Mouse (Mus musculus): ENCODE measurements around the gene Sfpq.

Gene Sfpq

DNA sequence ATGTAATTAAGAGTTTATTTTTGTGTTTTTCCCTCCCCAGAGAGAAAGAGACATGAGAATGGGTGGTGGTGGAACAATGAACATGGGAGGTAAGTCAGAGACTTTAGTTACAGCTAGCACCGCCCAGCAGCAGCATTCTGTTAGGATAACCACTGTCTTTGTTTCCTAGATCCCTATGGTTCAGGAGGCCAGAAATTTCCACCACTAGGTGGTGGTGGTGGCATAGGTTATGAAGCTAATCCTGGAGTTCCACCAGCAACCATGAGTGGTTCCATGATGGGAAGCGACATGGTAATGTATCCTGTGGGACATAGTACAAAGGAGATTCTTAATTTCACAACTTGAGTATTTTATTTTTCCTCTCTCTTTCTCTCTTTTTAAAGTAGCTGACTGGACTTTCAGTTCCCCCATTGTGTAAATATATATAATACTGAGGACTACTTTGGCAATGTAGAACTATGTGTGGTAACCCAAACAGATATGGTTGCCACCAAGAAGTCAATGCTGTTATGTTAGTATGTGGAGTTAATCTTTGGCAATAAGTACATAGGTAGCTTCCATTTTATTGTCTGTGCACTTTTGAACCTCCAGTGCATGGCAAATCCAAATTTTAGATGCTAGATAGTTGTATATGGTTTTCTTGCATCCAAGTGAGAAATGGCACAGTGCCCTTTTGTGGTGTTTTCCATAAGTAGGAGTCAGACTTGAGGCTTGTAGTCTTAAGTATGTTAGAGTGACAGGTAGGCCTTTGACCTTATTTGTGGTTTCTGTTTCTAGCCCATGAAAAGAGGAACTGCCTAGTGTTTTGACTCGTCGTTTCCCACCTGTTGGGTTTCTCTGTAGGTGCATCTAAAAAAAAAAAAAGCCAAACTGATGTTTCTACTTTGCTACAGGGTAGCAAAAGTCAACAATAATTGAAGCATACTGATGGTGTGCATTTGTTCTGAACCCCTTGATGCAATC, 6.4 kb downstream of the Sfpq start:
- DNase-seq = no peak

DNA sequence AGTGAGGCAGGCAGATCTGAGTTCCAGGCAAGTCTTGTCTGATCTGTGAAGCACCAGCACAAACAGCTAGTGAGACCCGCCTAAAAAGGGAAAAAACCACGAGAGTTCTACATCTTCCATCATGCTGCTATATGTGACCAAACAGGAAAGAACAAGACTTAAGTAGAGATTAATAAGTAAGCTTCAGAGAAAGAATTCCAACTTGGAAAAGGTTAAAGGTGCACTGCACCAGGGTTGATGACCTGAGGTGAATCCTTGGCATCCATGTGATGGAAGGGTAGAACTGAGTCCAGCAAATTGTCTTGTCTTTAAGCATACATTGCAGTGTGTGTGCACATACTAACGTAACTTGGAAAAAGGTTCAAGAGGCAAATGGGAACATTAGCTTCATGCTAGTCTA, 16.0 kb downstream of the Sfpq start:
- DNase-seq = no peak

DNA sequence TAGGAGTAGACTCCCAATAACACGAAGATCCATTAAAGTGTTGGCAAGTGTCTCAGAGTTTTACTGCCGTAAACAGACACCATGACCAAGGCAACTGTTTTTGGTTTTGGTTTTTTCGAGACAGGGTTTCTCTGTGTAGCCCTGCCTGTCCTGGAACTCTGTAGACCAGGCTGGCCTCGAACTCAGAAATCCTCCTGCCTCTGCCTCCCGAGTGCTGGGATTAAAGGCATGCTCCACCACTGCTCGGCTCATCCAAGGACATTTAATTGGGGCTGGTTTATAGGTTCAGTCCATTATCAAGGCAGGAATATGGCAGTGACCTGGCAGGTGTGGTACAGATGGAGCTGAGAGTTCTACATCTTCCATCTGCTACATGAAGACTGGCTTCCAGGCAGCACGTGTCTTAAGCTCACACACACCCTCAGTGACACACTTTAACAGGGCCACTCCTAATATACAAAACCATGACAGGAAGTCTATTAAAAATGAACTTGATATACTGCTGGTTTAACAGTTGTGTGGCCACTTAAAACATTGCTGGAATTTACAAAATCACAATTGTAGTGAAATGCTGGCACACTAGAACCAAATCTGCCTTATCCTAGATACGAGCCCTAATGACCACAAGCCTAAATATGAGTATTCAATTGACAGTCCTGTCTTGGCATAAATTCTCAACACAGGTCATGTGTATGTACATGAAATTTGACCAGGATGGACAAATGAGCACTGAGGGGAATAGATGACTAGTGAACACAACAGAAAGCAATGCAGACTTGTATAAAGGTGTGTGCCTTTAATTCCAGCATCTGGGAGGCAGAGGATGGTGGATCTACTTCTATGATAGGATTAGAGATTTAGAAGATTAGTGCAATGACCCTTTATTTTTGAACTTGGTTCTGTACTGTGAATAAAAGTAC, 17.0 kb downstream of the Sfpq start:
- no peak for DNase-seq

DNA sequence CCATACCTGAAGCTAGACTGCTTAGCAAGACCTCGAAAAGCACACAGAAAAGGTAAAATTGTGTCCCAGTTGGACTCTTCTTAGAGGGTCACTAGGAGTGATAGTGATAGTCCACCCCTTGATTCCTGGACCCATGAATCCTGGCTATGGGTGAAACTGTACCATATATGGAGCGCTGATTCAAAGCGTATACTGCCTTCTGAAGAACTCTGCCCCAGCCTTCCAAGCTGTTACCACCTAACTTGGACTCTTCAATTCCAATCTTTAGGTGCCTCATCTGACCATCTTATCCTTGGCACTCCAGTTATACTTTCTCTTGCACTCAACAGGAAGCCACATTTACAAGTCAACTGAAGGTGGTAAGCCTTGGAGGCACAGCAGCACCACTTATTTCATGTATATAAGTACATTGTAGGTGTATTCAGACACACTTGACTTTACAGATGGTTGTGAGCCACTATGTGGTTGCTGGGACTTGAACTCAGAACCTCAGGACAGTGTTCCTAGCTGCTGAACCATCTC, 17.8 kb downstream of the Sfpq start:
- no peak for DNase-seq

DNA sequence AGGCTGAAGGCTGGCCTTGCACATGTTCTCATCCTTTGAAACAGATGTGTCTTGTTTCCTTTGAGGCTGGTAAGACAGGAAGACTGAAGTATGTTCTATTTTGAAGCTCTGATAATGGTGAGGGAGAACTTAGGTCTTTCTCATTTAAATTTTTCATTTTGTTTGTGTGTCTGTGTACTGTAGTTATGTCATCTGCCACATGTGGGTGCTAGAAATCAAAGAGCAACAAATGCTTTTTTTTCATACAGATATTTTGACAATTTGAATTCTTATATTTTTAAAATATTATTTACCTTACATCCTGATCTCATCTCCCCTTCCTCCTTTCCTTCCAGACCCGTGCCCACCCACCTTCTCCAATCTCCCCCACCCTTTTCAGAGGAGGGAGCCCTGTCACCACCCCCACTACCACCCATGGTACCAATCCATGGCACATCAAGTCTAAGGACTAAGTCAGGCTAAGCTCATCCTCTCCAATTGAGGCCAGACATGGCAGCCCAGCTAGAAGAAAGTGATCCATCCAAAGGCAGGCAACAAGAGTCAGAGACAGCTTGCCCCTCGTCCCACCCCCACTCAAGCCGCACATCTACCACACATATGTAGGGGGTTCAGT, 18.9 kb downstream of the Sfpq start:
- DNase-seq = no peak

DNA sequence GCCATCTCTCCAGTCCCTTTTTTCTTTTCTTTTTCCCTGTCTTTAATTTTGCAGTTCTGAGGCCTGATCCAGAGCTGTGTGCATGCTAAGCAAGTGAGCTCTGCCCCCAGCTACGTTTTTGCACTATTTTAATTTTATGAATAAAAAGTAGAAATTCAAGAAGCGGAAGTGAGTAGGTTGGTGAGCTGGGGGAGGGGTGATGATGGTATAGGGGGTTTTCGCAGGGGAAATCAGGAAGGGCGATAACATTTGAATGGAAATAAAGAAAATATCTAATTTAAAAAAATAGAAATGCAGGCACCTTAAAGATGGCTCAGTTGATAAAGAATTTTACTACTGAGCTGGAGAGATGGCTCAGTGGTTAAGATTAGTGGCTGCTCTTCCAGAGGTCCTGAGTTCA, 22.4 kb downstream of the Sfpq start:
- DNase-seq = no peak

DNA sequence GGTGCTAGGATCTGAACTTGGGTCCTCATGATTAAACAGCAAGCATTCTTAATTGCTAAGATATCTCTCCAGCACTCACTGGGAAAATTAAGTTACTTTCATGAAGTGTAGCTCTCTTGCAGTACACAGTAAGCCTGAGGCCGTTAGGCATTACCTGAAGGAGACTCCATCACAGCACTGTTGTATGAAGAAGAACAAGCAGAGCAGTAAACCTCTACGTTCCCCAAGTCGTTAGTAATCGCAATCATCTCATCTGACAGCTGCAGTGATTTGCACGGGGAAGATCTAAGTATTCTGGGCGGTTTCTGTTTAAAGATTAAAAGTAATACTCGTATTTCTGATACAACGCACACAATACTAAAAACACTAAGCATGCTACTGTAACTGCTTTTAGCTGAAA, 30.0 kb downstream of the Sfpq start:
- DNase-seq = no peak

DNA sequence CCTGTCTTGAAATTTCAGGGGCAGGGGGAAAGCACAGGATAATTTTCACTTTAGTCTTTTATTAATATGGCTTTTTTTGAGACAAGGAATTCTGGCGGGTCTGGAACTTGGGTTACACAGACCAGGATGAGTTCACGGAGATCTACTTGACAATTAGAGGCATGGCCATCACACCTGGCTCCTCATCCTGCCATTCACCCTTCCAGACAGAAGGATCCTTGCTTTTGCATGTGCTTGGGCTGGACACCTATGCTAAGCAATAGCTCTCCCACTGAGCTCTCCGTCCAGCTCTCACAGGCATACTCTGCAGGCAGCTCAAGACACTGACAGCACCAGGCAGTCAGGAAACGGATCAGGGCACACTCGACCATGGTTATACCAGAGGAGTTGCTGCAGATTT, 31.9 kb downstream of the Sfpq start:
- DNase-seq = no peak

DNA sequence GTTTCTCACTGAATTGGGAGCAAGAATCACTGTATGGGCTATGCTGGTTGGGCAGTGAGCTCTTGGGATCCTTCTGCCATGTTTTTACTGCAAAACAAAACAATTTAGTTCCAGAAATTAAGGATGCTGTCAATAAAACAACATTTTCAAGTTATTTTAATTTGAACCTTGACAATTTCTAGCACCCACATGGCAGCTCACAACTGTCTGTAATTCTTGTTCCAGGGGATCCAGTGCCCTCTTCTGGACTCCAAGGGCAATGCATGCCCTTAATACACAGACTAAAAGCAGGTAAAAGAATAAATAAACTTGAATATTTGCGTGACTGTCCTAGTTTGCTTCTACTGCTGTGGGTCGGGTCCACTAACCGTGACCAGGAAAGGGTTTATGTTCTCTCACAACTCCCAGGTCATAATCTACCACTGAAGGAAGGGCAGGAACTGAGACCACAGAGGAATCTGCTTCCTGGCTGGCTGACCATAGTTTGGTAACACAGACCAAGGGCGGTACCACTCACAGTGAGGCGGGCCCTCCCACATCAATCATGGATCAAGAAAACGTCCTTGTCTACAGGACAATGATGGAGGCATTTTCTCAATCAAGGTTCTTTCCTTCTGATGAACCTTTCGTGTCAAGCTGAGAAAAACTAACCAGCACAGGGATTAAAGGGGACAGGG, 33.5 kb downstream of the Sfpq start:
- no peak for DNase-seq

DNA sequence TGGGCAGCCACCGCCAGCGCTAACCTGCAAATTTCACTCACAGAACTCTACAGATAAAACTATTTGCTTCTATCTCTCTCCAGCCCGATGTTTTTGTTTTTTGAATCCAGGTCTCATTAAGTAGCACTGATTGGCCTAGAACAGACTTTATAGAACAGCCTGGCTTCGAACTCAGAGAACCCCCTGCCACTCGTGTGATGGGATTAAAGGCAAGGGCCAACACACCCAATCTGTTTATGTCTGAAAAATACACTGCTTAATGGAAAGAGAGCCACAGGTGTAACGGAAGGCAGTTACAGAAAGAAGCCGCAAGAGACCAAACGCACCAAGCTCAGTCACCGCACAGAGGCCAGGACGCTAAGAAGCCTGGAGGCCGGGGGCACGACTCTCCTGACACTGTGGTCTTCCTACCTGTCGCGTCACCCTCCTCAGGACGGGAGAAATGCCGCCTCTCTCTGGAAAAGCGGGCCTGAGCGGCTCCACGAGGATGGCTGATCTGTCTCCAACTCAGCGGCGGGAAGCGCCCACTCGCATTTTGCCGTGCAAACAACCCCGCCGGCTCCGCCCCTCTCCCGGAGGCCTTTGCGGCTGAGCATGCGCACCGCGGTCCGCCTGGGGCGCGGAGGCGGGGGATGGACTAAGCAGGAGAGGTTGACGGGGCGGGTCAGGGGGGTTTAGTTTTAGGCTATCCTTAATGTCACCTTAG, 39.6 kb downstream of the Sfpq start, which contains the start of gene Zmym1:
Zmym1 (minus strand) TSS at position 568 of the 706 bp plus-strand sequence.
- DNase-seq = peak; percentile 87

DNA sequence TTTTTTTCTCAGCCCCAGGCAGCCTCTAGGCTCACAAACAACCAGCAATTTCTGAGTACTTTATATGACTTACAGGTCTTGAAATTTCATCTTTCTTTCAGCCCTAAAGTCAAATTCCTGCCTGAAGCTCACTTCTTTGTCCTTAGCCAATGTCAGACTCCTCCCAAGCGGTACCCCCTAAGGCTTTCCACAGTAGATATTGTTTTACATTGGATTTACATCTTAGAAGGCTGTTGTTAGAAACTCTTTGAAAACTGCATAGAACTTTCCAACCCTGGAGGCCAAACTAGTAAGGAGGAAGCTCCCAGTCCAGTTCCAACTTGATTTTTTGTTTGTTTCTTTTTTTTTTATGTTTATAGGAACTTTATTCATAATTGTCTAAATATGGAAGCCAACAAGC, 42.9 kb downstream of the Sfpq start:
- no peak for DNase-seq

DNA sequence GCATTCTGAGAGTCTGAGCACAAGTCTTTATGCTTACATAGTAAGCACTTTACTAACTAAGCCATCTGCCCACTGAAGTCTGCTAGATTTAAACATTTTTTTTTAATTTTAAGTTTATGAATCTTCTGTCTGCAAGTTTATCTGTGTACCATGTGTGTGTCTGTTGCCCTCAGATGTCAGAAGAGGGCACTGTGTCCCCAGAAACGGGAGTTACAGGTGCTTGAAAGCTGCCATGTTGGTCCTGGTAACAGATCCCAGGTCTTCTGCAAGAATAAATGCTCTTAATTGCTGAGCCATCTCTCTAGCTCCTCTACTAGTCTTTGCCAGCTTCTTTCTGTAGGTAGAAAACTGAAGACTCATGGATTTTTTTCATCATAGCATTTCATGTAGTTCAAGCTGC, 53.8 kb downstream of the Sfpq start:
- DNase-seq = no peak

DNA sequence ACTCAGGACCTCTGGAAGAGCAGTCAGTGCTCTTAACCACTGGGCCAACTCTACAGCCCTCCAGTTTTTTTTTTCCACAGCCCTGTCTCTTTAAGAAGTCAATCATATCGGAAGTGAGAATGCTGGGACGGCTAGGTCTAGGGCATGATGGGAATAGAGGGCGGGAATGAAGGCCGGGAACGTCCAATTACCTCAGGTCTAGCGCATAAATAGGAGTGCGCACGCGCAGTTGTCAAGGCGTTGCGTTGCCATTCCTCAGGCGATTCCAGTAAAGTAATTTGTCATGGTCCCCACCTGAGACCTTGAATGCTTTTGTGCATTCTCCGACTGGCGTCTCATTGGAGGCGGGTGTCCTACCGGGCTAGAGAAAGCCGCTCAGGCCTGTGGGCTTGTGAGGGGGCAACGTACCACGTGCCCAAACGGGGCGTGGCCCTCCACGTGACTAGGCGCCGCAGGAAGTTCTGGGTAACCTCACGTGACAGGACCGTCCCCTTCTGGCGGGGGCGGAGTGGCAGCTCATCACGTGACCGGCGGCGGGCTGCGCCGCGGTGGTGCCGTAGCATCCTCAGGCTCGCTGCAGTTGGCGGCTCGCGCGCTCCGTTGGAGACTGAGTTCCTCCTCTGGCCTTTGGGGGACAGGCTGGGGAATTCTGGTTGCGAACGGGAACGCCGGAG, 55.9 kb downstream of the Sfpq start, which contains the start of gene Zmym6:
Zmym6 (plus strand) TSS at position 509 of the 674 bp plus-strand sequence.
- peak; percentile 95 for DNase-seq

DNA sequence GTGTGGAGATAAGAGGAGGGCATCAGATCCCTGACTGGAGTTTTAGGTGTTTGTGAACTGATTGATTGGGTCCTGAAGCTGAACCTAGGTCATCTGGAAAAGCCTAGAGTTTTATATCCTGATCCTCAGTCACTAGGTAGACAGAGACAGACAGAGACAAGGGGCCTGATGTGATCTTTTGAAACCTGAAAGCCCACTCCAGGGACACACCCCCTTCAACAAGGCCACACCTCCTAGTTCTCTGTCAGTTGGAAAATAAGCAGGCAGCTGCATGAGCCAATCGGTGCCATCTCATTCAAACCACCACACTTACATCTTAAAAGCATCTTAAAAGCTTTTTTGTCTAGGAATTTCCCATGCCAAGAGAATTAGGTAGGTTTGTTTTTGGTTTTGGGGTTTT, 59.7 kb downstream of the Sfpq start:
- no peak for DNase-seq

DNA sequence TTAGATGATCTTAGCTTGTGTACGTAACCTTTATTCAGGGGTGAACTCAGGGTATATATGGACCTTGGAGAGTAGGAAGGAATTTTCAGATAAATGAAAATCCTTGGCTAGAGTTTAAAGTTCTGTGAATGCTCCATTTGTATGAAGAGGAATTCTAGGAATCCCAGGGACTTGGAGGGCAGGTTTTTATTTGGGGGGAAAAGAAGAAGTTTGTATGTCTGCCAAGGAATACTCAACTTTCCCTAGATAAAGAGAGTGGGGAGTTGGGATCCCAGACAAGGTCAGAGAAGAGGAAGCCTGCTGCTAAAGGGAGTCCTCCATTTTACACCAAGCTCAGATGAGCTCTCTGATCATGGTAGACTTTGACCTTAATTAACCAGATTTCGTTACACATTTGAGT, 62.0 kb downstream of the Sfpq start:
- no peak for DNase-seq

DNA sequence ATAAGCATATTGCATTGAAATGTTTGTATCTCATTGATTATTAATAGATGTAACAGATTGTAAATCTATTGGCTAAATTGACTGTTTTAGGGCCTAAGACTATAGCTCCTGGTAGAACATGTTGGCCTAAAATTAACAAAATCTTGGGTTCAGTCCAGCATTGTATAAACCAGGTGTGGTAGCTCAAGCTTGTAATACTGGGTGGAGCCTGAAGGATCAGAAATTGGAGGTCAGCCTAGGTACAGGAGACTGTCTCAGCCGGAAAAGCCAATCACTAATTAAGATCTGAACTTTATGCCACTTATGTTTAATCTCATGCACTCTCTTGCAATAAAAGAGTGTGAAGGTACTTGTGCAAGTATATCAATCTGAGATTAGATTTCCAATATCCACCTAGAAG, 64.6 kb downstream of the Sfpq start:
- DNase-seq = no peak

Data from cerebellum, adult 11 months (tissue).